Mouse (Mus musculus) lung, adult 2 months (tissue): ENCODE measurements around the gene Cmtm4.

Experiments used
- CTCF ChIP-seq: fragments of 200-500 bp; IDR thresholded peaks from 2 replicates; pipeline ENCODE4 v1.5.1; 2011; ENCODE audit warnings: mild to moderate bottlenecking, low read length, control low read depth; ENCODE audit not compliant: insufficient read depth
- POLR2A ChIP-seq: fragments of 200-500 bp; IDR thresholded peaks from 2 replicates; pipeline ENCODE4 v1.6.1; 2011; ENCODE audit warnings: low read depth, mild to moderate bottlenecking, control low read depth, low read length, borderline replicate concordance; ENCODE audit errors: extremely low read depth

- TF ChIP-seq CTCF (no peak), POLR2A (no peak)
Measured at GRCm38 (mm10) chr8:104380269-104380668, 15.3 kb downstream of the Cmtm4 start.
